Mouse (Mus musculus) embryonic facial prominence, embryonic 15.5 days (tissue): Measurements from ENCODE around the gene Iqsec1. TPM values are rescaled to one million over a fixed set of nuclear protein-coding genes. Genes with fewer than 3 reads are reported as not detected.

Experiments used
- ATAC-seq: fragments of 200-750 bp; cut with Nextera tagmentation; 2 replicates; pipeline ENCODE4 v1.8.0; 2017; ENCODE audit warnings: low read depth, moderate TSS enrichment; ENCODE audit not compliant: insufficient number of reproducible peaks, low FRiP score, low TSS enrichment
- H3K27ac ChIP-seq: fragments of 300-500 bp; sonication (generic); replicated peaks from 2 replicates; pipeline ENCODE4 v1.5.1; 2015; ENCODE audit warnings: mild to moderate bottlenecking, inconsistent platforms
- H3K27me3 ChIP-seq: fragments of 300-500 bp; sonication (generic); 2 replicates; pipeline ENCODE4 v1.6.1; 2015; ENCODE audit warnings: inconsistent platforms
- H3K36me3 ChIP-seq: fragments of 300-500 bp; sonication (generic); 2 replicates; pipeline ENCODE4 v1.6.1; 2015; ENCODE audit warnings: mild to moderate bottlenecking, inconsistent platforms
- H3K4me1 ChIP-seq: fragments of 300-500 bp; sonication (generic); 2 replicates; pipeline ENCODE4 v1.6.1; 2015; ENCODE audit warnings: inconsistent platforms
- H3K4me2 ChIP-seq: fragments of 300-500 bp; sonication (generic); replicated peaks from 2 replicates; pipeline ENCODE4 v1.6.1; 2015; ENCODE audit warnings: mild to moderate bottlenecking, inconsistent platforms
- H3K4me3 ChIP-seq: fragments of 300-500 bp; sonication (generic); replicated peaks from 2 replicates; pipeline ENCODE4 v1.5.1; 2015; ENCODE audit warnings: mild to moderate bottlenecking, inconsistent platforms
- H3K9ac ChIP-seq: fragments of 300-500 bp; sonication (generic); 2 replicates; pipeline ENCODE4 v1.6.1; 2015; ENCODE audit warnings: inconsistent platforms
- H3K9me3 ChIP-seq: fragments of 300-500 bp; sonication (generic); replicated peaks from 2 replicates; pipeline ENCODE4 v1.6.1; 2016; ENCODE audit warnings: inconsistent platforms
- WGBS: fragments of 180-500 bp; shearing (Covaris S2); methylation state at CpG from one replicate; pipeline ENCODE4 v1.1.7; 2015; 5-methylcytosine and 5-hydroxymethylcytosine counted together
- microRNA-seq: library from miRNA; unstranded; fragments of <30 nt; microRNA quantifications from one replicate; pipeline ENCODE4, GENCODE M21; 2016; ENCODE audit warnings: borderline number of aligned reads
- polyA plus RNA-seq: library from polyadenylated mRNA; unstranded; fragments of >200 nt; fragmentation: Nextera tagmentation; extraction: Ambion mirVana; gene quantifications from 2 replicates; pipeline ENCODE4 v1.2.1, GENCODE M21; 2015

Gene Iqsec1
- polyA plus RNA-seq, 1 experiment from 2014 or later, result 11.4 TPM

DNA sequence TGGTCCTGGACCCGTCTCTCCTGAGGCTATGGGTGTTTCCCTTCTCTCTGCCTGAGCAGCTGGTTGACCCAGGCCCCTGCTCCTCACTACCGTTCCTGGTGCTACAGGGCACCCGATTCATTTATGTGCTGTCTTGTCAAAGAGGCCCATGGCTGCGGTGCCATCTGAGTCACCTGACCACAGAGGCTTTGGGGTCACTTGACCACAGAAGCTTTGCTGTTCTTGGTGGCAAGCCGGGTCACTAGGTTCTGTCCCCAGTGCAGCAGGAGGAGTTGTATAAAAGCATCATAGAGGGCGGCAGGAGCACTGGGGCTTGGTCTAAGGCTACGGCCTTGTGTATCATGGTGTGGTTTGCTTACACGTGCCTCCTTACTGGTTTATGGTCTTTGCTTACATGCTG is 375.2 kb downstream of the Iqsec1 start:
- no peak overlapping the region for H3K9ac ChIP-seq
- ATAC-seq, result no peak
- H3K4me3 ChIP-seq, result no peak overlapping the region
- H3K27me3 ChIP-seq, result no peaks in the 10 kb centered on the region
- H3K9me3 ChIP-seq, result no peaks in the 10 kb centered on the region
- no peak overlapping the region for H3K27ac ChIP-seq
- no peaks in the 10 kb centered on the region for H3K36me3 ChIP-seq
- 0 out of 2 replicates have a peak, but pooled peaks cover 5% of the 10 kb centered on the region for H3K4me1 ChIP-seq
- WGBS, result 71% methylated on average over 8 of the region's 8 CpGs
- H3K4me2 ChIP-seq, result no peak overlapping the region

DNA sequence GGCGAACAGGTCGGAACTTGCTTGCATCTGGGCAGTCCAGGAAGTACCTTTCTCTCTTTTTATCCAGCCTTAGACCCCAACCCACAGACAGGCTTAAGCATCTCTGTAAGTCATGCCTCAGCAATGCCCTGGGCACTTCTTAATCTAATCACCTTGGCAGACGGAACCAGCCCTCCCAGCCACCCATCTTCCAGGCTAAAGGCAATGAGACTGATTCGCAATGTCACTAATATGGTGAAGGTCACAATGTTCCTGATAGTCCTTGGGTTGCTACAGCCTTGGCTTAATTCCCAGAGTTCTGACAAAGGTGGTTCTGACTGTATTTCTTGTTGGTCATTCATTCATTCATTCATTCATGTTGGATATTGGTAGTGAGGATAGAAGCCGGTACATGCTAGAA is 378.2 kb downstream of the Iqsec1 start:
- no peak for ATAC-seq
- WGBS, result 81% methylated on average over 5 of the region's 5 CpGs
- H3K9ac ChIP-seq, result no peak overlapping the region
- no peak overlapping the region for H3K27ac ChIP-seq
- H3K9me3 ChIP-seq, result no peaks in the 10 kb centered on the region
- 0 out of 2 replicates have a peak, but pooled peaks cover 10% of the 10 kb centered on the region for H3K4me1 ChIP-seq
- H3K4me2 ChIP-seq, result no peak overlapping the region
- H3K4me3 ChIP-seq, result no peak overlapping the region
- peaks cover 4% of the 10 kb centered on the region; the same call in 1 of the 2 replicates for H3K27me3 ChIP-seq
- H3K36me3 ChIP-seq, result no peaks in the 10 kb centered on the region

- Histone ChIP-seq H3K36me3 (no peaks in the 10 kb centered on the region), H3K9ac (no peak overlapping the region), H3K9me3 (no peaks in the 10 kb centered on the region), H3K27ac (no peak overlapping the region), H3K4me1 (0 out of 2 replicates have a peak, but pooled peaks cover 12% of the 10 kb centered on the region), H3K4me2 (no peak overlapping the region), H3K27me3 (peaks cover 4% of the 10 kb centered on the region; the same call in 1 of the 2 replicates), H3K4me3 (no peak overlapping the region)
- no peak for ATAC-seq
- 67% methylated on average over 6 of the region's 6 CpGs for WGBS
Observed at GRCm38 (mm10) chr6:90608186-90608585, 380.3 kb downstream of the Iqsec1 start.

DNA sequence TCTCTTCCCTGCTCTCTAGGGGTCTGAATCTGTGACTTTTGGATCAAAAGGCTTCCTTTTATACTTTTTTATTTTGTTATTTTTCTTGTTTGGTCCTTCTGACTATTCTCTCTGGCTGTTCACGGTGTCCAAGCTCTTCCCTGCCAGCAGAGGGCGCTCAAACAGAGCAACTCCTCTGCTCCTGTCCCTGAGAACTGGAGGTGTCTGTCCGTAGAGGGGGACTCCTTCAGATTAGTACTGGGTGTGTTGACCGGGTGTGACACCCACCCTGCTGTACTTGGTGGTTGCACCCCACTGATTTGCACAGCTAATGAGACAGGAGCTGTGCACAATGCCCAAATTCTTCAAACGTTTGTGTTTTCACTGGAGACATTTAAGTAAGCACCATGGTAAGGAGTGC is 381.3 kb downstream of the Iqsec1 start:
- peaks cover 4% of the 10 kb centered on the region; the same call in 1 of the 2 replicates for H3K27me3 ChIP-seq
- no peaks in the 10 kb centered on the region for H3K9me3 ChIP-seq
- 0 out of 2 replicates have a peak, but pooled peaks cover 12% of the 10 kb centered on the region for H3K4me1 ChIP-seq
- no peak for ATAC-seq
- no peak overlapping the region for H3K4me3 ChIP-seq
- H3K27ac ChIP-seq, result no peak overlapping the region
- no peak overlapping the region for H3K4me2 ChIP-seq
- WGBS, result 18% methylated on average over 5 of the region's 5 CpGs
- no peaks in the 10 kb centered on the region for H3K36me3 ChIP-seq
- H3K9ac ChIP-seq, result no peak overlapping the region

DNA sequence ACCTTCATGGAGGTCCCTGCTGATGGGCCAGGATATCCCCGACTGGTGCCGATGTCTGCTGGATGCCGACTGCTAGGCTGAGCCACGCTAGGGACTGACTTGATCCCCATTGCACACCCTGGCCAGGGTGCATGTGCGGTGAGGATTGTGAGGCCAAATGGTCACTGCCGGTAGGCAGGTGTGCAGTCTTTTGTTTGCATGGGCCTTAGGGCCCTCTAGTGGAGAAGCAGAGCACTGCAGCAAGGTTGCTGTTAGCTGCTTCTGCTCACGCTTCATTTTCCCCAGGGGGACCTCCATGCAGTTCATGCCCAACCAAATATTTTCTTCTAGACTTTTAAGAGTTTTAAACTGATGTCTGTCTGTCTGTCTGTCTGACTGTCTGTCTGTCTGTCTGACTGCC is 381.9 kb downstream of the Iqsec1 start:
- Histone ChIP-seq H3K27ac (no peak overlapping the region), H3K9me3 (no peaks in the 10 kb centered on the region), H3K4me1 (0 out of 2 replicates have a peak, but pooled peaks cover 12% of the 10 kb centered on the region), H3K27me3 (peaks cover 4% of the 10 kb centered on the region; the same call in 1 of the 2 replicates), H3K9ac (no peak overlapping the region), H3K4me3 (no peak overlapping the region), H3K4me2 (no peak overlapping the region), H3K36me3 (no peaks in the 10 kb centered on the region)
- no peak for ATAC-seq
- 29% methylated on average over 7 of the region's 7 CpGs for WGBS

Small RNA genes within 50 kb of the gene (microRNA-seq; reads per million reads assigned to microRNA genes)
- not detected for gene Gm24816

Other genes starting within 250 kb of the Iqsec1 start
- 9.2 and 9.9 TPM in 2 replicates for gene Nup210, start 128.1 kb upstream of the Iqsec1 start, polyA plus RNA-seq
- gene Hdac11, start 168.0 kb upstream of the Iqsec1 start, polyA plus RNA-seq, result 12.2 and 14.1 TPM in 2 replicates
- gene Fbln2, start 223.8 kb upstream of the Iqsec1 start, polyA plus RNA-seq, result 240 and 260 TPM in 2 replicates